Mouse (Mus musculus): ENCODE measurements around the gene Vps9d1.
"Not testable (repeated sequence)": the region's sequence is repeated elsewhere in the genome, so short reads cannot be mapped to it uniquely, and the experiment has no call there.

The Vps9d1 gene

DNA sequence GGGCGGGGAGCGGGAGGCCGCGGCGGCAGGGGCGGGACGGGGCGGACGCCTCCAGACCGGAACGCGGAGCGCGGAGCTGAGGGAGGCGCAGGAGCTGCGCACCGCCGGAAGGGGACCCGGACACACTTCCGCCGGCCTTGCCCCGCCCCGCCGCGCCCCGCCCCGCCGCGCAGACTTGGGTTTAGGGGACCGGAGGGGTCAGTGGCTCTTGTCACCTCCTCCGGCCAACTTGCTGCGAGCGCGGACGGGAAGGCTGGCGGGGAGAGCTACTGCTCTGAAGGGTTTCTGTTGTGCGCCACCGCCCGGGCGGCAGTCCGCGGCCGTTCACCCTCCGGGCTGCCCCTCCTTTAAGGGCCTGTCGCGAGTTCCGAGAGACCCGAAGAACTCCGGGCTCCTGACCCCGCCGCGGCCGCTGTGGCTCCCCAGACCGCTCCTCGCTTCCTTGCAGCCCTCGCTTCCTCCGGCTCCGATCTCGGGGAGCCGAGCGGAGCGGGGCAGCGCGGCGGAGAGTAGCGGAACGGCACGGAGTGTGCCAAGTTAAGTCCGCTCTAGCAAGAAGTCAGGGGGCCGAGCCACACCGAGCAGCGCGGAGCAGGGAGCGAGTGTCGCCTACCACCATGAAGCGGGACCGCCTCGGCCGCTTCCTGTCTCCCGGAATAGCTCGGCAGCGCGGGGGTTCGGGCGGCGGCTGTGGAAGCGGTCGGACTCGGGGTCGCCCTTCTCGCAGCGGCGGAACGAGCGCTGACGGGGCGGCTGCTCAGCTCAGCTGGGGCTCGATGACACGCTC, at the start of gene Vps9d1, which contains the start of gene Zfp276:
Vps9d1 (minus strand) TSS at position 250 of the 787 bp plus-strand sequence.
Zfp276 (plus strand) TSS at position 97 of the 787 bp plus-strand sequence.
- DNase-seq (ENCODE audit: low read depth): peak; percentile 91

DNA sequence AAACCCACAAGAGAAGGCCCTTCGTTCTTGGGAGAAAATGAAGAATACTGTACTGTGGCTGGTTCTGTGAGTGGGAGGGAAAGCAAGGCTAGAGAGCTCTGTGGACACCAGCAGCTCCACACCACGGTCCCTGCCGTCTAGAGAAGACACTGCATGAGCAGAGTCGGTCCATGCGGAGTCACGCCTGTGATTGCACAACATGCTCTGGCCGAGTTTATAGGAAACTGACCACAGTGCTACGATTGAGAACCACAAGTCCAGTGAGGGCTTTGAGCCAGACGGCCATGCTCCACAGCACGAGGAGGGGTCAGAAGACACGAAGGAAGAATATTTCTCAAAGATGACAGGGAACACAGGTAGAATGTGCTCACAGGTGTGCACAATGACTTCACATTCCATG, 44.2 kb upstream of the Vps9d1 start:
- no peak for DNase-seq (ENCODE audit: low read depth)

DNA sequence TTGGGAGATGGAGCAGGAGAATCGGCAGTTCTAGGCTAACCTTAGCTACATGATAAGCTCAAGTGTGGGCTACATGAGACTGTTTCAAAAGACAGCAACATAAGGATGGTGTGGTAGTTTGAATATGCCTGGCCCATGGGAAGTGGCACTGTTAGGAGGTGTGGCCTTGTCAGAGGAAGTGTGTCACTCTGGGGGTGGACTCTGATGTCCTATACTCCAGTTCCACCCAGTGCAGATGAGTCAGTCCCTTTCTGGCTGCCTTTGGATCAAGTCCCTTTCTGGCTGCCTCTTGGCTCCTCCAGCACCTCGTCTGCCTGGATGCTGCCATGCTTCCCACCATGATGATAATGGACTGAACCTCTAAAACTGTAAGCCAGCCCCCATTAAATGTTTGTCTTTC, 38.6 kb upstream of the Vps9d1 start:
- DNase-seq (ENCODE audit: low read depth): no peak

GRCm38 (mm10) chr8:123292281-123292680, 38.1 kb upstream of the Vps9d1 start:
- no peak for DNase-seq (ENCODE audit: low read depth)

GRCm38 (mm10) chr8:123291716-123292115, 37.6 kb upstream of the Vps9d1 start:
- DNase-seq (ENCODE audit: low read depth): no peak

GRCm38 (mm10) chr8:123290679-123291078, 36.5 kb upstream of the Vps9d1 start:
- DNase-seq (ENCODE audit: low read depth): no peak

- peak; percentile 55 for DNase-seq (ENCODE audit: low read depth)
Measured at GRCm38 (mm10) chr8:123290166-123290565, 36.0 kb upstream of the Vps9d1 start.

DNA sequence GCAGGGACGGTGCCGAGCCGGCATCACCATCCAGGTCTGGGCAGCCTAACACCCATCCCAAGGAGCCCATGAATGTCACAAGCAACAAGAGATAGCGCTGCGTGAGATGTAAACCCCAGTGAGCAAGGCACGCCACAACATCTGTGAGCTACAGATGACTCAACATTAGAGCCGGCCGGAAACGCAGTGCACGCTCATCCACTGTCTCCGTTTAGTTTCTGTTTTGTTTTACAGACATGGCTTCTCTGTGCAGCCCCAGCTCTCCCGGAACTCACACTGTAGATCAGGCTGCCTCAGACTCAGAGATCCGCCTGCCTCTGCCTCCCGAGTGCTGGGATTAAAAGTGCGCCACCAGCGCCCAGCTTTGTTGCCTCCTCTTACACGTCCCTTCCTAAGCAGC, 33.2 kb upstream of the Vps9d1 start:
- DNase-seq (ENCODE audit: low read depth): peak; percentile 65

GRCm38 (mm10) chr8:123284493-123284892, 30.3 kb upstream of the Vps9d1 start:
- no peak for DNase-seq (ENCODE audit: low read depth)

DNA sequence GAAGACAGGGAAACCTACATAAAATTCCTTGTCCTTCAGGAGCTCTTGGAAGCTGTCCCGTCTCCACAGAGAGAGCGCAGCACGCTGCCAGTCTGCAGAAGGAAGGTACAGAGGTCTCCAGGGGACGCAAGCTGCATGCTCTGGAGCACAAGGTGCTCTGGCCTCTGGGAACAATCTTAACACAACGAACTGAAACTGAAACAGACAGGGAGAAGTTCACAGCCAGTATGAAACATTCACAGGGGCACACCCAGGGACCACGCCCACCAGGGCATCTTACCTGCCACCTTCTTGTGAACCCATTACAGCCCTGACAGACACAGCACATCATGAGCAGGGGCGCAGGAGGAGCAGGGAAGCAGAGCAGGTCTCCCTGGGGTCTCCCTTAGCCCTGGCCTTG, 29.8 kb upstream of the Vps9d1 start:
- DNase-seq (ENCODE audit: low read depth): peak; percentile 56

DNA sequence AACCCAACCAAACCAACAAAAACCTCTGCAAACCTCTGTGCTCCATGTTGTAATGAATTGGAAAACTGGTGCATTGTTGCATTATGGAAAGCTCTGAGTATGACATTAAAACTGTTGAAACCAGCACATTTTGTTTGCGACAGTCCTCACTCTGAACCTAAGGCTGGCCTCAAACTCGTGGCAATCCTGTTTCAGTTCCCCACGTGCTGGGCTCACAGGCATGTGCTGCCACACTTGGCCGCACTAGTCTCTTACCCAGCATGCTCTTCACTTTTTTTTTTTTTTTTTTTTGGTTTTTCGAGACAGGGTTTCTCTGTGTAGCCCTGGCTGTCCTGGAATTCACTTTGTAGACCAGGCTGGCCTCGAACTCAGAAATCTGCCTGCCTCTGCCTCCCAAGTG, 28.8 kb upstream of the Vps9d1 start:
- not testable (repeated sequence) for DNase-seq (ENCODE audit: low read depth)

- no peak for DNase-seq (ENCODE audit: low read depth)
Measured at GRCm38 (mm10) chr8:123280302-123281094, 26.4 kb upstream of the Vps9d1 start.

- no peak for DNase-seq (ENCODE audit: low read depth)
Measured at GRCm38 (mm10) chr8:123279828-123280227, 25.7 kb upstream of the Vps9d1 start.

- DNase-seq (ENCODE audit: low read depth): no peak
Measured at GRCm38 (mm10) chr8:123278445-123278844, 24.3 kb upstream of the Vps9d1 start.

DNA sequence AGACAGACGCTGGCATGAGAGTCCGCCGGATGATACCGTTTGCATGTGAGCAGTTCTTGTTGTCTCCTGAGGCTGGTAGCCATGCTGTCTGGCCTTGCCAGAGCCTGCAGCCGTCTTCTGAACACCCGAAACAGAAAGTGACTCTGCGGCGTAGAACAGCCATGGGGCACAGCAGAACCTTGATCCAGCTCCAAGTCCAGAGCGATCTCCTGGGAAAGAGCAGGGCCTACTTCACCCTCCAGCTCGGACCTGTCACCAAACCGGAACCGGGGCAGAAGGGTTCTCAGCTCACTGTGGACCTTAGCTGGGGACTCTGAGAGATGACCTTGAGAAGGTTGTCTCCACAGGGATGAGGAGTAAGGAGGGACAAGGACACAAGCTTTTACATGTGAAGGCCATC, 20.9 kb upstream of the Vps9d1 start:
- DNase-seq (ENCODE audit: low read depth): no peak

- no peak for DNase-seq (ENCODE audit: low read depth)
Measured at GRCm38 (mm10) chr8:123274447-123274846, 20.3 kb upstream of the Vps9d1 start.

- no peak for DNase-seq (ENCODE audit: low read depth)
Measured at GRCm38 (mm10) chr8:123271901-123272300, 17.8 kb upstream of the Vps9d1 start.

DNA sequence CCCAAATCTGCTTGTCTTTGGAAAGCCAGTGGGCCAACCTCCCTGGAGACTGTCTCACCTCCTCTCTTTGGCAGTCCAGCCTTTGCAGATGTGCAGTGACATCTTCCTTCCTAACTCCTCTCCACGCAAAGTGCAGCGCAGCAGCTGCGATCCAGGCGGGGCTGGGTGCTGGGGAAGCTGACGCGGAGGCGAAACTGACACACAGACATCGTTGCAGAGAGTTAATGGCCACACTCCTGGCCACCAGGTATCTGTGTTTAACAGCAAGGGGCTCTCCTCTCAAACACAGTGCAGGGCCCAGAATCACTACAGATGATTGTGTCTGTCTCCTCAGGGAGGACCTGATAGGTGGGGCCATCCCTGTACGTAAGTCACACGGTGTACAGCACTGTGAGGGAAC, 17.0 kb upstream of the Vps9d1 start:
- DNase-seq (ENCODE audit: low read depth): no peak

- no peak for DNase-seq (ENCODE audit: low read depth)
Measured at GRCm38 (mm10) chr8:123267926-123268656, 13.9 kb upstream of the Vps9d1 start.

DNA sequence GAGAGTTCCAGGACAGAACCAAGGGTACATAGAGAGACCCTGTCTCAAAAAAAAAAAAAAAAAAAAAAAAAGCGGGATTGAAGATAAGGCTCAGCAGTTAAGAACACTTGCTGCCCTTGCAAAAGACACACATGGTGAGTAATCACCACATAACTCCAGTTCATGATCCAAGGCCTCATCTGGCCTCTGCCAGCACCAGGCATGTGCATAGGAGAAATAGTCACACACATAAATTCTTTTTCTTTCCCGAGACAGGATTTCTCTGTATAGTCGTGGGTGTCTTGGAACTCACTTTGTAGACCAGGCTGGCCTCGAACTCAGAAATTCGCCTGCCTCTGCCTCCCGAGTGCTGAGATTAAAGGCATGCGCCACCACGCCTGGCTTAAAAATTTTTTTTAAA, 3.4 kb upstream of the Vps9d1 start:
- DNase-seq (ENCODE audit: low read depth): not testable (repeated sequence)

GRCm38 (mm10) chr8:123257114-123257513, 3.0 kb upstream of the Vps9d1 start:
- DNase-seq (ENCODE audit: low read depth): no peak

GRCm38 (mm10) chr8:123255170-123255569, 1.0 kb upstream of the Vps9d1 start:
- peak; percentile 35 for DNase-seq (ENCODE audit: low read depth)

All from induced T-regulatory cell, adult 2 months (primary cell).